Mouse (Mus musculus): ENCODE results near the gene Oxa1l.

GRCm38 (mm10) chr14:54397872-54398527, 37.4 kb downstream of the Oxa1l start:
- no peak for TF ChIP-seq CTCF (conservative IDR thresholded peaks at IDR 0.05; ENCODE audit: insufficient read depth, insufficient read length, low read depth, low read length)
- TF ChIP-seq POLR2A (IDR thresholded peaks at IDR 0.05; ENCODE audit: low read depth, low read length) = no peak

Data from kidney, adult 2 months (tissue).